Mouse (Mus musculus) intestine, embryonic 15.5 days (tissue): ENCODE results near the gene Henmt1. TPM values are rescaled to one million over a fixed set of nuclear protein-coding genes. Genes with fewer than 3 reads are reported as not detected.
A peak's percentile ranks its signal among the peaks of the same experiment; 100 is the strongest.

Experiments used
- ATAC-seq: fragments of 200-750 bp; cut with Nextera tagmentation; 2 replicates; pipeline ENCODE4 v1.8.0; 2017; ENCODE audit warnings: moderate TSS enrichment, moderate library complexity
- H3K27ac ChIP-seq: fragments of 300-500 bp; sonication (generic); 2 replicates; pipeline ENCODE4 v1.5.1; 2015; ENCODE audit warnings: mild to moderate bottlenecking, inconsistent platforms
- H3K27me3 ChIP-seq: fragments of 300-500 bp; sonication (generic); replicated peaks from 2 replicates; pipeline ENCODE4 v1.6.1; 2015; ENCODE audit warnings: inconsistent platforms
- H3K36me3 ChIP-seq: fragments of 300-500 bp; sonication (generic); 2 replicates; pipeline ENCODE4 v1.6.1; 2015; ENCODE audit warnings: inconsistent platforms
- H3K4me1 ChIP-seq: fragments of 300-500 bp; sonication (generic); replicated peaks from 2 replicates; pipeline ENCODE4 v1.6.1; 2015; ENCODE audit warnings: inconsistent platforms
- H3K4me2 ChIP-seq: fragments of 300-500 bp; sonication (generic); replicated peaks from 2 replicates; pipeline ENCODE4 v1.6.1; 2015; ENCODE audit warnings: mild to moderate bottlenecking, inconsistent platforms
- H3K4me3 ChIP-seq: fragments of 300-500 bp; sonication (generic); replicated peaks from 2 replicates; pipeline ENCODE4 v1.5.1; 2015; ENCODE audit warnings: inconsistent platforms
- H3K9ac ChIP-seq: fragments of 300-500 bp; sonication (generic); 2 replicates; pipeline ENCODE4 v1.6.1; 2015; ENCODE audit warnings: inconsistent platforms
- H3K9me3 ChIP-seq: fragments of 300-500 bp; sonication (generic); 2 replicates; pipeline ENCODE4 v1.6.1; 2016; ENCODE audit warnings: inconsistent platforms
- WGBS: fragments of 180-500 bp; shearing (Covaris S2); methylation state at CpG from one replicate; pipeline ENCODE4 v1.1.7; 2015; 5-methylcytosine and 5-hydroxymethylcytosine counted together
- polyA plus RNA-seq: library from polyadenylated mRNA; unstranded; fragments of >200 nt; fragmentation: Nextera tagmentation; extraction: Ambion mirVana; gene quantifications from 2 replicates; pipeline ENCODE4 v1.2.1, GENCODE M21; 2015

Gene Henmt1
- polyA plus RNA-seq, 1 experiment from 2014 or later, result 0.45 TPM

DNA sequence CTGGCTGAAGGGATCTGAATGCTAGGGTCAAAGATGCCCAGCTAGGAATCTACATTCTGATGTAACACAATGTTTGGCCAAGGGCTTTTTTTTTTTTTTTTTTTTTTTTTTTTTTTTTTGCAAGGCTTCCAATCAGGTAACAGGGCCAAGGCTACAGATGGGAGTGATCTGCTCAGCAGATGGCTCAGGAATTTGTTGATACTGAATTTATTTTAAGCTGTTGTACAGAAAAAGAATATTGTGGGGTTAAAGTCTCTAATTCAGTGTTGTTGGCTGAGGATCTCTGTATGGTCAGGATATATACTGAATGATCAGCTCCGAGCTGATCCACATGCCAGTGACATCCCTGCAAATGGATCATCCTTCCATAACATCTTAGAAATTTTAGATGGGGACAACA is 23.7 kb upstream of the Henmt1 start:
- no peaks in the 10 kb centered on the region for H3K27me3 ChIP-seq
- no peak for ATAC-seq
- H3K27ac ChIP-seq, result no peak overlapping the region
- no peaks in the 10 kb centered on the region for H3K4me1 ChIP-seq
- H3K4me3 ChIP-seq, result no peak overlapping the region
- no peak overlapping the region for H3K9ac ChIP-seq
- no peaks in the 10 kb centered on the region for H3K36me3 ChIP-seq
- 74% methylated on average over 1 of the region's 1 CpGs for WGBS
- no peaks in the 10 kb centered on the region for H3K9me3 ChIP-seq
- no peak overlapping the region for H3K4me2 ChIP-seq

DNA sequence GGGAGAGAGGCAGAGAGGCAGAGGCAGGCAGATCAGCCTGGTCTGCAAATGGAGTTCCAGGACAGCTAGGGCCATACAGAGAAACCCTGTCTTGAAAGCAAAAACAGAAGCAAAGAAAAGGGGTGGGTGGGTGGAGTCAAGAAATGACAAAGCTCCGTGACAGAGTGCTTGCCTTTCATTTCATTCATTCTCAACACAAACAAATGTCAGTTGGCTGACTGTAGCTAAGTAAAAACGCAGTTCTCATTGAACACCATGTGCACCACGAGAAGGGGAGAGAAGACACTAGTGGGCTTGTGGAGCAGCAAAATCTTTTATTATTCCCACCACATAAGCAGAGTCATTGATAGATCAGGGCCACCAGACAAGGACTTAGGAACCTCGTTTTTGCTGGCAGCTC is 22.8 kb upstream of the Henmt1 start:
- no peak overlapping the region for H3K27ac ChIP-seq
- no peak overlapping the region for H3K9ac ChIP-seq
- WGBS, result 35% methylated on average over 4 of the region's 4 CpGs

DNA sequence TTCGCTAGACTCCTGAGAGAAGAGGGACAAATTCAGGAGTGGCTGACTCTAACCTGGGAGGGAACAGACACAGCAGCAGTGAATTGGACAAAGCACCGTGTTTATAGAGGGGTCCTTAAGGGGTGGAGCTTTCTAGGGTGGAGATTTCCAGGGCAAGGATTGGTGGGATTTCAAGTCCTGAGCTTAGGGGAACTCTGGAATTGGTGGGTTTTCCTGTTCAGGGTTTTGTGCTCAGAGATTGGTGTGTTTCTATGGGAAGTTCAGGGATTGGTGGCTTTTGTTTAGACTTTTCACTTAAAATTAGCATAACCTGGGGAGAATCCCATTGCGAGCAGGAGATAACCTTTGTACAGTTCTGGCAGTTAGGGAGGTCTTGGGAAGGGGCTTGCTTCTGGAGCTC is 21.7 kb upstream of the Henmt1 start:
- Histone ChIP-seq H3K9ac (no peak overlapping the region), H3K4me3 (no peak overlapping the region), H3K36me3 (no peaks in the 10 kb centered on the region), H3K9me3 (no peaks in the 10 kb centered on the region), H3K27ac (no peak overlapping the region), H3K4me1 (no peaks in the 10 kb centered on the region), H3K4me2 (no peak overlapping the region), H3K27me3 (no peaks in the 10 kb centered on the region)
- 58% methylated on average over 3 of the region's 3 CpGs for WGBS
- no peak for ATAC-seq

More for the DNA sequence above, 22.8 kb upstream of the Henmt1 start:
- no peak for ATAC-seq
- H3K9me3 ChIP-seq, result no peaks in the 10 kb centered on the region
- H3K4me3 ChIP-seq, result no peak overlapping the region
- no peaks in the 10 kb centered on the region for H3K36me3 ChIP-seq
- H3K4me1 ChIP-seq, result no peaks in the 10 kb centered on the region
- no peak overlapping the region for H3K4me2 ChIP-seq
- H3K27me3 ChIP-seq, result no peaks in the 10 kb centered on the region

DNA sequence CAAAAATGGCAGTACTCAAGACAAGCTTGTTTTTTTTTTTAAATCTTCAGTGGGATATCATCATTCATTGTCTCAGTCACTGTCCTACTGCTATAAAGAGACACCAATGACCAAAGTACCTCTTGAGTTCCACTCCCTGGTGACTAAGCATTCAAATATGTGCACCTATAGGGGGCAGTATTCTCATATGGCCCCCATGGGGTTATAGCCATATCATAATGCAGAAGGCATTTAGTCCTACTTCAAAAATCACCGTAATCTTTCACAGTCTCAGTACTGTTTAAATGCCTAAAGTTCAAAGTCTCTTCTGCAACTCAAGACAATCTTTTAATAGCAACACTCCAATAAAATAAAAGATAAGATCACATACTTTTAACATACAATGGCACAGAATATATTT is 20.8 kb upstream of the Henmt1 start:
- Histone ChIP-seq H3K4me3 (no peak overlapping the region), H3K9me3 (no peaks in the 10 kb centered on the region), H3K27ac (no peak overlapping the region), H3K4me1 (no peaks in the 10 kb centered on the region), H3K9ac (no peak overlapping the region), H3K27me3 (no peaks in the 10 kb centered on the region), H3K4me2 (no peak overlapping the region), H3K36me3 (no peaks in the 10 kb centered on the region)
- ATAC-seq, result peak; percentile 54
- WGBS, result 74% methylated on average over 1 of the region's 1 CpGs

DNA sequence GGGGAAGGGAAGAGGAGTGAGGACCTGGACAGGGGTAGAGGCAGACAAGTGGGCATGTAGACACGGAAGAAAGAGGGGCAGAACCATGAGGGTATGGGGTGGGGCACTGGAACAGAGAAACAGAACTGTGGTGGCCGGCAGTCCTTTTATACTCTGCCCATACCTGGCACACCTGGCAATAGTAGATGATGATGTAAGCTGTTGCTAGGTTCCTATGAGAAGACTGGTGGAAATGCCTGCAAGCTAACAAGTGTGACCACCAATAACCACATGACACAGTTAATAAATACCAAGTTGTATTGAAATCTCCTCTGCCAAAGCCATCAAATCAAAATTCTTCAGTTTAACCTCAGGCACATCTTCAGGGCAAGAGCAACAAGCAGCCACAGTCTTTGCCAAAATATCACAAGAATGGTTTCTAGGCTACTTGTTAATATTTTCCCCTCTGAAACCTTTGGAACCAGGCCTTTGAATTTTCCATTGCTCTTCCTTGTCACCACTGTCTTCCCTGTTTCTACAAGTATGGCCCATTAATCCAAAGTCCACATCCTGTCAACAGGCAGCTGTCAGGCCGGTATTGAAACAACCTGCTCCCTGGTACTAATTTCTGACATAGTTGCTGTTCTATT is 19.1 kb upstream of the Henmt1 start:
- no peak overlapping the region for H3K27ac ChIP-seq
- peak; percentile 67 for ATAC-seq
- H3K9me3 ChIP-seq, result no peaks in the 10 kb centered on the region
- H3K27me3 ChIP-seq, result no peaks in the 10 kb centered on the region
- H3K4me1 ChIP-seq, result no peaks in the 10 kb centered on the region
- H3K4me3 ChIP-seq, result no peak overlapping the region
- no peak overlapping the region for H3K9ac ChIP-seq
- no peaks in the 10 kb centered on the region for H3K36me3 ChIP-seq
- WGBS, result 71% methylated on average over 3 of the region's 3 CpGs
- no peak overlapping the region for H3K4me2 ChIP-seq

DNA sequence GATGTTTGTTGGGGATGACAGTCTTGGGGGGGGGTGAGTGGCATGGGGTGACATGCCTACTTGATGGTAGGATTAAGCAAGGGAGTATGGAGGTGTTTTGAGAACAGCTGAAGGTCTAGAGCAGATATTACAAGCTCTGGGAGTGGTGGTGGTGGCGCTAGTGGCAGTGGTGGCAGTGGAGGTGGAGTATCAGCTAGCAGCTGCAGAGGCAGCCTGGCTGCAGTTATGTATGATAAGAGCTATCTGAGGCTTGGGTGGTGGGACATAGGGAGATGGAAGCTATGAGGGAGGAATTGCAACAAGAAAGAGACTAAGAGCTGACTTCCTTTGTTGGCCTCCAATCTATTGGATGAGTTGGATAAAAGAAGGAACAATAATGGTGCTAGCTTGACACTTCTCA is 17.9 kb upstream of the Henmt1 start:
- H3K4me3 ChIP-seq, result no peak overlapping the region
- no peak overlapping the region for H3K9ac ChIP-seq
- H3K4me1 ChIP-seq, result no peaks in the 10 kb centered on the region
- WGBS, result 95% methylated on average over 1 of the region's 1 CpGs
- H3K27ac ChIP-seq, result no peak overlapping the region
- no peak for ATAC-seq
- H3K4me2 ChIP-seq, result no peak overlapping the region
- no peaks in the 10 kb centered on the region for H3K27me3 ChIP-seq
- H3K36me3 ChIP-seq, result no peaks in the 10 kb centered on the region
- no peaks in the 10 kb centered on the region for H3K9me3 ChIP-seq

DNA sequence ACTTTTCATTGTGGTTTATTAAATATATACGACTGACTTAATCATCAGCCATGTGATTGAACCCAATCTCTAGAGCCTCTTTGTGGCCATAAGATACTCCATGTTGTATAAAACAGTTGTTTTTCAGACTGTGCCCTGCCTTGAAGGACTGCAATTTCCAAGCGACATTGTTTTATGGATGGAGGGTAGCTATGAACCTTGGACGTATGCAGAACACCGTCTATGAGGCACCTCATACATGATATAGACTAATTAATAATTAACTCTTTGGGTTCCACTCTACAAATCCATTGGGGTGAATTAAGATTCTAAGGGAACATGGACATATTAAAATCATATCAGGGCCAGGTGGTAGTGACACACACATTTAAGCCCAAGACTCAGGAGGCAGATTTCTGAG is 14.0 kb upstream of the Henmt1 start:
- H3K27ac ChIP-seq, result no peak overlapping the region
- WGBS, result 67% methylated on average over 4 of the region's 4 CpGs
- H3K9ac ChIP-seq, result no peak overlapping the region
- no peaks in the 10 kb centered on the region for H3K9me3 ChIP-seq
- no peaks in the 10 kb centered on the region for H3K27me3 ChIP-seq
- ATAC-seq, result peak; percentile 50
- H3K36me3 ChIP-seq, result no peaks in the 10 kb centered on the region
- H3K4me1 ChIP-seq, result no peaks in the 10 kb centered on the region
- no peak overlapping the region for H3K4me2 ChIP-seq
- no peak overlapping the region for H3K4me3 ChIP-seq

DNA sequence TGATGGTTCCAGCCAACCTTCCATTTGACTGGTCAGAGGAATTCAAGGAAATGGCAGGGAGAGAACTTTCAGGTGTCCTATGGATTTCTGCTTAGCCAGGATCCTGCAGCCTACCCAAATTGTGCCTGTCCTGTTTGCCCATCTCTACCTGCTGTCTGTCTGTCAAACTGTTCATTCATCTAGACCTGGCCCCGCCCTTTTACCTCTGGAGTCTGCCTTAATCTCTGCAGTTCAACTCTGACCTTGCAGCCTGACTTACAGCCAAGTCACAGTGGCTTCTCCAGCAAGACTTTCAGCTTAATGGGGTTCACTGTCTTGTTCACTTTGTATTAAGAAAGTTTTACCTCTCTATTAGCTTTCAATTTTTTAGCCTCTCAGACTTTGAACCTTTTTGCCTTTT is 13.4 kb upstream of the Henmt1 start:
- Histone ChIP-seq H3K9me3 (no peaks in the 10 kb centered on the region), H3K9ac (no peak overlapping the region), H3K36me3 (no peaks in the 10 kb centered on the region), H3K4me3 (no peak overlapping the region), H3K4me1 (no peaks in the 10 kb centered on the region), H3K27ac (no peak overlapping the region), H3K4me2 (no peak overlapping the region), H3K27me3 (no peaks in the 10 kb centered on the region)
- peak; percentile 67 for ATAC-seq
- 71% methylated on average over 1 of the region's 1 CpGs for WGBS

DNA sequence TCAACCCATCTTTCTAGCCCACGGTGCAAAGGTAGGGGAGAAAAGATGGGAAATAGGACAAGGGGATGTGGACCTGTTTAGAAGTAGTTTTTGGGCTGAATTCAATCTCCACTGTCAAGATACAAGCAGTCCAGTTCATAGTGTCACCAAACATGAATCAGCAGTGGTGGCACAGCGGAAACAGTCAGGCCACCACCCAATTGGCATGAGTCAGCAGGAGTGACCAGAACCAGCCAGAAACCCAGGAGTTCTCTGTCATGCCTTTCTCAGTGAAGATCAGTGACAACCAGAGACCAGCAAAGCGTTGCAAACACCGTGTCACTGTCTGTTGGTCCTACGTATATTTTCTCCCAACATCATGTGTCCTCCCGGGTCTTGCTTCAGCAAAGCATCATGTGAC is 6.1 kb upstream of the Henmt1 start:
- Histone ChIP-seq H3K4me1 (no peaks in the 10 kb centered on the region), H3K27me3 (no peaks in the 10 kb centered on the region), H3K9me3 (no peaks in the 10 kb centered on the region), H3K27ac (no peak overlapping the region), H3K36me3 (no peaks in the 10 kb centered on the region), H3K4me2 (no peak overlapping the region), H3K9ac (no peak overlapping the region), H3K4me3 (no peak overlapping the region)
- no peak for ATAC-seq
- 94% methylated on average over 6 of the region's 6 CpGs for WGBS

DNA sequence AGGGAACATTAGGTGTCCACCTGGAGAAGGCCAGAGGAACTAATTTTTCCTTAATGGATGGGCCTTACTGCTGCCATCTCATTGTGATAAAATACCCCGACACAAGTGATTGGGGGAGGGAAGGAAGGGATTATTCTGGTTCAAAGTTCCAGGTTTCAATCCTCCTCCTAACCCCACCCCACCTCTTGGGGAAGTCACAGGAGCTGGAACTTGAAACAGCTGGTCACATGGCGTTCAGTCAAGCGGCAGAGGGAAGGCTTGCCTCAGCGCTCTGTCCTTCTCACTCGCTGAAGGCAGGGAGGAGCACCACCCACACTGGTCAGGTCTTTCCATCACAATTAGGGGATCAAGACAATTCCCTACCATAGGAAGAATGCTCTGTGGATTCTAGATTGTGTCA is 982 bp upstream of the Henmt1 start:
- WGBS, result 93% methylated on average over 5 of the region's 5 CpGs
- H3K9me3 ChIP-seq, result no peaks in the 10 kb centered on the region
- no peaks in the 10 kb centered on the region for H3K36me3 ChIP-seq
- H3K4me3 ChIP-seq, result no peak overlapping the region
- H3K4me2 ChIP-seq, result no peak overlapping the region
- H3K27me3 ChIP-seq, result no peaks in the 10 kb centered on the region
- H3K27ac ChIP-seq, result no peak overlapping the region
- H3K9ac ChIP-seq, result no peak overlapping the region
- no peak for ATAC-seq
- peaks cover 4% of the 10 kb centered on the region; the same call in 1 of the 2 replicates for H3K4me1 ChIP-seq

DNA sequence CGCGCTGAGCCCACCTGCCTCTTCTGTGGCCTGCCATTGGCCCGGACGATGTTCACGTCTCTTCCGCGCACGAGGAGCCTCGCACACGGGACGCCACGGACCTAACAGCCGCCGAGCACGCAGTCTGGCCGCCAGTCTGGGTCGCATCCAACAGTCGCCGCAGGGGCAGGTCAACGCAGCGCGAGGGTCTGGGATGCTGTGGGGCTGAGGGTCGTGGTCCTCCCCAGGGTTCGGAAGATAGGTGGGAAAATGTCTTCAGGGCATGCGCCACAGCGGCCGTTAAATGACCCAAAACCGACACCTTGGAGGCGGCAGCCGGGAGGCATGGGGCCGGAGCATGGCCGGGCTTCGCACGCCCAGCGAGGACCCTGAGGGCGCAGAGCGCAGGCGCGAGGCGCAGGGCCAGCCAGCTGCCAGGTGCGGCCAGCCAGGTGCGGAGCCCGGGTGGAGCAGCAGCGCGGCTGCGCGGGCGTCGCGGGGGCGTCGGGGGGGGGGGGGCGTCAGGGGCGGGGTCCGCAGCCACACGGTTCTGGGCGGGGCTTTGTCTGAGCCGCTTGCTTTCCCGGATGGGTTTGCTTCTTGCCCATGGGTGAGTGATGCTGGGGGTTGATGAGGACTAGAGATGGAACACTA is 444 bp downstream of the Henmt1 start, which contains the start of gene Gm9857:
TSS of gene Gm9857 (minus strand) at position 445 of the 633 bp plus-strand sequence.
- H3K4me3 ChIP-seq, result peak within 1 kb of the TSS; percentile 33
- H3K36me3 ChIP-seq, result no peaks in the 10 kb centered on the region
- no peak within 1 kb of the TSS for H3K9ac ChIP-seq
- H3K4me1 ChIP-seq, result peaks cover 4% of the 10 kb centered on the region; the same call in 1 of the 2 replicates
- WGBS, result 53% methylated on average over 54 of the region's 59 CpGs
- H3K4me2 ChIP-seq, result peak within 1 kb of the TSS; percentile 68
- H3K27ac ChIP-seq, result no peak within 1 kb of the TSS
- peak; percentile 80 for ATAC-seq
- no peaks in the 10 kb centered on the region for H3K9me3 ChIP-seq
- H3K27me3 ChIP-seq, result no peaks in the 10 kb centered on the region

DNA sequence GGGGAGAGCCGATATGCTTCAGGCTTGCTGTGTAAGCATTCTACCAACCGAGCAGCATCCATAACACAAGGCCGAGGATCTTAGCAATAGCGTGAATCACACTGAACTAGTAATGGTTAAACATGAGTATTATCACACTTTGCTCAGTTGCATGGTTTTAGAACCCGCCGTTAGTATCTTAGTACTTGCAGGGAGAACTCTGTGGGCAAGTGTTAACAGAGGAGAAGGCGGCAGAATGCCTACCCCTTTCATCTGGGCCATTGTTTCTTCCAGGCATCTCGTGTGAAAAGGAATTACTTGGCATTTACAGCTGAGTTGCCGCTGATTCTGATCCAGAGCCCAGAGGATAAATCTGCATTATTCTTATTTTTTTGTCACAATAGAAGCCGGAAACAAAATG is 1.3 kb downstream of the Henmt1 start:
- no peak overlapping the region for H3K9ac ChIP-seq
- H3K4me1 ChIP-seq, result peaks cover 4% of the 10 kb centered on the region; the same call in 1 of the 2 replicates
- H3K4me2 ChIP-seq, result no peak overlapping the region
- no peak for ATAC-seq
- no peaks in the 10 kb centered on the region for H3K9me3 ChIP-seq
- H3K36me3 ChIP-seq, result no peaks in the 10 kb centered on the region
- WGBS, result 89% methylated on average over 10 of the region's 10 CpGs
- H3K27me3 ChIP-seq, result no peaks in the 10 kb centered on the region
- H3K27ac ChIP-seq, result no peak overlapping the region
- H3K4me3 ChIP-seq, result no peak overlapping the region

DNA sequence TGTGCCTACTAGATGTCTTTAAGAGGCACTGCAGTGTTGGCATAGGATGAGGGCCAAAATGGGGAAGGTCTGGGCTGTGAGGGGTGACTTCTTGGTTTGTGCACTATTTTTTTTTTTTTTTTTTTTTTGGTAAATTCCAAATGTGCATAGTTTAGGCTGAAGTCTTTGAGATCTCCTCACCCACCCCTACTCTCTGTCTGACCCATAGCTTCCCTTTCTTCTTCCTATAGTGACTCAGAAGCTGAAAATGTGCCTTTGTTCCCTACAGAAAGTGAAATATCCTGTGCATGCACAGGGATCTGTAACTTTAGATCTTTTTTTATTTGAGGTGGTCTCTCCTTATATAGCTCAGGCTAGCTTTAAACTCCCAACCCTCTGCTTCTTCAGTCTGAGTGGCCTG is 18.3 kb downstream of the Henmt1 start:
- H3K36me3 ChIP-seq, result no peaks in the 10 kb centered on the region
- H3K9ac ChIP-seq, result no peak overlapping the region
- ATAC-seq, result no peak
- no peaks in the 10 kb centered on the region for H3K9me3 ChIP-seq
- no peak overlapping the region for H3K4me3 ChIP-seq
- no peak overlapping the region for H3K4me2 ChIP-seq
- peaks cover 11% of the 10 kb centered on the region for H3K4me1 ChIP-seq
- no peak overlapping the region for H3K27ac ChIP-seq
- H3K27me3 ChIP-seq, result no peaks in the 10 kb centered on the region
